ENCODE assay signal across 16 mouse cellular contexts in genomic region chr12:82987661-82988060, GRCm38 (mm10).
"Had no signal": no experiment of that assay in that cellular context is flagged by ENCODE, and none has a peak within 500 bp of the region (broad histone marks: within the 10 kb centered on the region; RNA-seq: fewer than 3 reads in every experiment).

No protein-coding gene starts in this region.

- H3K27me3 ChIP-seq: lung, embryonic 15.5 days; midbrain, embryonic 12.5 days; neural tube, embryonic 12.5 days; stomach, embryonic 15.5 days had no signal

- H3K36me3 ChIP-seq: lung, embryonic 15.5 days; midbrain, embryonic 12.5 days; neural tube, embryonic 12.5 days; stomach, embryonic 15.5 days had no signal

- H3K4me2 ChIP-seq: lung, embryonic 15.5 days; midbrain, embryonic 12.5 days; neural tube, embryonic 12.5 days; stomach, embryonic 15.5 days had no signal

- H3K4me1 ChIP-seq: megakaryocyte, embryonic 14.5 days; midbrain, embryonic 12.5 days; neural tube, embryonic 12.5 days; stomach, embryonic 15.5 days had no signal

- ATAC-seq: lung, postnatal 0 days had no signal

- H3K27ac ChIP-seq: lung, embryonic 15.5 days; macrophage; midbrain, embryonic 12.5 days; neural tube, embryonic 12.5 days; stomach, embryonic 15.5 days; stomach, postnatal 0 days had no signal

- DNase-seq: lung, adult 2 months; lung, postnatal 14 days; lung, postnatal 36 days; midbrain, embryonic 14.5 days; right cerebral cortex, postnatal 14 days; thymus, adult 2 months; thymus, postnatal 25 days; thymus, postnatal 4 days had no signal

- H3K9me3 ChIP-seq: lung, embryonic 15.5 days; megakaryocyte, embryonic 14.5 days; midbrain, embryonic 12.5 days; neural tube, embryonic 12.5 days; stomach, embryonic 15.5 days had no signal

- H3K4me3 ChIP-seq: lung, embryonic 15.5 days; megakaryocyte, embryonic 14.5 days; midbrain, embryonic 12.5 days; neural tube, embryonic 12.5 days; stomach, embryonic 15.5 days had no signal

- H3K9ac ChIP-seq: lung, embryonic 15.5 days; midbrain, embryonic 12.5 days; neural tube, embryonic 12.5 days; stomach, embryonic 15.5 days had no signal
